Mouse (Mus musculus) ES-Bruce4 (cell line): ENCODE results near the gene Cerk.

Source experiments
- CTCF ChIP-seq: IDR thresholded peaks from one replicate; pipeline ENCODE4 v1.8.1; 2011; ENCODE audit warnings: low read depth, low read length
- POLR2A ChIP-seq: IDR thresholded peaks from one replicate; pipeline ENCODE4 v1.8.1; 2011; ENCODE audit warnings: low read length; ENCODE audit not compliant: insufficient read depth

- no peak for TF ChIP-seq CTCF
- no peak for TF ChIP-seq POLR2A
Observed at GRCm38 (mm10) chr15:86130657-86131056, 55.3 kb downstream of the Cerk start.
